Mouse (Mus musculus): Measurements from ENCODE around the gene Farsa. TPM values are rescaled to one million over a fixed set of nuclear protein-coding genes. Genes with fewer than 3 reads are reported as not detected.
"Not testable (repeated sequence)": the region's sequence is repeated elsewhere in the genome, so short reads cannot be mapped to it uniquely, and the experiment has no call there.

The Farsa gene
- total RNA-seq (2021): 10 to 100 TPM; 51.2 to 52.7 TPM

- peak; percentile 91 to 92 for DNase-seq
These were observed at the start of gene Farsa for GRCm38 (mm10) chr8:84856864-84857441. Gene Farsa, plus strand, starts transcription at chr8:84856989.

GRCm38 (mm10) chr8:84809109-84809940 lies 47.5 kb upstream of the Farsa start:
- DNase-seq: no peak

GRCm38 (mm10) chr8:84809941-84810280 lies 46.9 kb upstream of the Farsa start:
- no peak for DNase-seq

GRCm38 (mm10) chr8:84810896-84811295 lies 45.9 kb upstream of the Farsa start:
- DNase-seq: peak; percentile 97 to 98

- no peak for DNase-seq
These were observed 45.5 kb upstream of the Farsa start for GRCm38 (mm10) chr8:84811303-84811702.

GRCm38 (mm10) chr8:84813059-84813458 lies 43.7 kb upstream of the Farsa start:
- peak; percentile 80 to 87 for DNase-seq

GRCm38 (mm10) chr8:84813830-84814229 lies 43.0 kb upstream of the Farsa start:
- no peak for DNase-seq

- DNase-seq: no peak
These were observed 42.6 kb upstream of the Farsa start for GRCm38 (mm10) chr8:84814240-84814554.

- no peak for DNase-seq
These were observed 42.0 kb upstream of the Farsa start for GRCm38 (mm10) chr8:84814555-84815441.

GRCm38 (mm10) chr8:84815547-84815946 lies 41.2 kb upstream of the Farsa start:
- DNase-seq: peak; percentile 94 to 96

- DNase-seq: no peak
These were observed 40.7 kb upstream of the Farsa start for GRCm38 (mm10) chr8:84816117-84816516.

- DNase-seq: no peak
These were observed 34.1 kb upstream of the Farsa start, which contains the start of gene Dand5 for GRCm38 (mm10) chr8:84822723-84823122. Gene Dand5, minus strand, starts transcription at chr8:84822823.

- DNase-seq: peak in 1 of 2 experiments; percentile 58
These were observed 33.1 kb upstream of the Farsa start for GRCm38 (mm10) chr8:84823653-84824052.

- DNase-seq: no peak
These were observed 31.2 kb upstream of the Farsa start for GRCm38 (mm10) chr8:84825636-84826035.

GRCm38 (mm10) chr8:84826518-84826917 lies 30.3 kb upstream of the Farsa start:
- DNase-seq: not testable (repeated sequence)

- DNase-seq: no peak
These were observed 25.3 kb upstream of the Farsa start, which contains the start of gene Gadd45gip1 for GRCm38 (mm10) chr8:84831490-84831889. Gene Gadd45gip1, plus strand, starts transcription at chr8:84831522.

- peak; percentile 76 to 77 for DNase-seq
These were observed 24.6 kb upstream of the Farsa start for GRCm38 (mm10) chr8:84832034-84832717.

GRCm38 (mm10) chr8:84832759-84833742 lies 23.7 kb upstream of the Farsa start:
- no peak for DNase-seq

GRCm38 (mm10) chr8:84834002-84834865 lies 22.6 kb upstream of the Farsa start:
- DNase-seq: no peak

Data from layer of hippocampus, postnatal 36 days (tissue).